Mouse (Mus musculus): ENCODE measurements around the gene Irgq. TPM values are rescaled to one million over a fixed set of nuclear protein-coding genes. Genes with fewer than 3 reads are reported as not detected.
A peak's percentile ranks its signal among the peaks of the same experiment; 100 is the strongest.

The Irgq gene
- polyA plus RNA-seq, 1 experiment from 2014 or later, result 14.0 TPM

DNA sequence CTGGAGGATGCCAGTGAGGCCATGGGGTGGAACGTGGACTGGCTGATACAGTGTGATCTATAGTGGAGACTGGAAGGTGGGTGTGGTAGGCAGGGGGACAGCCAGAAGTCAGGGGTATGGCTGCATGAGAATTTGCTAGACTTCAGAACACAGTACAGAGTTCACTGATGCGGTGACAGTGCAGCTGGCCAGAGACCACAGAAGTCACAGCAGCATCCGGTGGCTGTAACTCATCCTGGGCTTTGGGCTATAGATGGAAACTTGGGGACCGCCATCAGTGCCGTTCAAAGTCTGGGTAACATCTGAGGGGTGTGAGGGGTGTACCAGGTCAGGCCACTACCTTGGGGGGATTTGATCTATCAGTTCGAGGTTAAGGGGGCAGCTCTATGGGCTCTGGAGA lies 6.8 kb upstream of the Irgq start:
- Histone ChIP-seq H3K36me3 (ENCODE audit: control insufficient read depth, insufficient read depth, low read length) (no peaks in the 10 kb centered on the region), H3K9me3 (ENCODE audit: control insufficient read depth, low read length) (no peaks in the 10 kb centered on the region), H3K27me3 (ENCODE audit: control insufficient read depth, insufficient read depth, low read length) (no peaks in the 10 kb centered on the region), H3K4me2 (no peak overlapping the region), H3K4me3 (ENCODE audit: low read depth, low read length) (no peak overlapping the region), H3K27ac (ENCODE audit: low read depth, low read length) (no peak overlapping the region), H3K4me1 (ENCODE audit: control insufficient read depth, insufficient read depth, low read length) (no peaks in the 10 kb centered on the region), H3K9ac (ENCODE audit: low read length) (no peak overlapping the region)
- ATAC-seq (ENCODE audit: low FRiP score) (no peak), DNase-seq (ENCODE audit: low spot score, missing footprints) (no peak)
- 89% methylated on average over 6 of the region's 6 CpGs for WGBS

DNA sequence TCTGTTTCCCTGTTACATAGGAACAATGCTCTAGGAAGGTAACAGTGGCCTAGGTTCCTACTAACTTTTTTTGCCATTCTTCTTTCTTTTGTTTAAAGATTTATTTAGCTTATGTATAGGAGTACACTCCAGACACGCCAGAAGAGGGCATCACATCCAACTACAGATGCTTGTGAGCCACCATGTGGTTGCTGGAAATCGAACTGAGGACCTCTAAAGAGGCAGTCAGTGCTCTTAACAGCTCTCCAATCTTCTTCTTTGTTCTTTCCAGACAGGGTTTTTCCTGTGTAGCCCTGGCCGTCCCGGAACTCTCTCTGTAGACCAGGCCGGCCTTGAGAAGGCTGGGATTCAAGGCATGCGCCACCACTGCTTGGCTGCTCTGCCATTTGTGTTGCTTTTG lies 5.5 kb upstream of the Irgq start:
- no peak overlapping the region for H3K4me2 ChIP-seq
- no peaks in the 10 kb centered on the region for H3K9me3 ChIP-seq (ENCODE audit: control insufficient read depth, low read length)
- H3K4me1 ChIP-seq (ENCODE audit: control insufficient read depth, insufficient read depth, low read length), result peaks cover 5% of the 10 kb centered on the region
- H3K36me3 ChIP-seq (ENCODE audit: control insufficient read depth, insufficient read depth, low read length), result no peaks in the 10 kb centered on the region
- 84% methylated on average over 6 of the region's 6 CpGs for WGBS
- H3K9ac ChIP-seq (ENCODE audit: low read length), result no peak overlapping the region
- no peak overlapping the region for H3K4me3 ChIP-seq (ENCODE audit: low read depth, low read length)
- no peak overlapping the region for H3K27ac ChIP-seq (ENCODE audit: low read depth, low read length)
- ATAC-seq (ENCODE audit: low FRiP score) (no peak), DNase-seq (ENCODE audit: low spot score, missing footprints) (no peak)
- H3K27me3 ChIP-seq (ENCODE audit: control insufficient read depth, insufficient read depth, low read length), result no peaks in the 10 kb centered on the region

DNA sequence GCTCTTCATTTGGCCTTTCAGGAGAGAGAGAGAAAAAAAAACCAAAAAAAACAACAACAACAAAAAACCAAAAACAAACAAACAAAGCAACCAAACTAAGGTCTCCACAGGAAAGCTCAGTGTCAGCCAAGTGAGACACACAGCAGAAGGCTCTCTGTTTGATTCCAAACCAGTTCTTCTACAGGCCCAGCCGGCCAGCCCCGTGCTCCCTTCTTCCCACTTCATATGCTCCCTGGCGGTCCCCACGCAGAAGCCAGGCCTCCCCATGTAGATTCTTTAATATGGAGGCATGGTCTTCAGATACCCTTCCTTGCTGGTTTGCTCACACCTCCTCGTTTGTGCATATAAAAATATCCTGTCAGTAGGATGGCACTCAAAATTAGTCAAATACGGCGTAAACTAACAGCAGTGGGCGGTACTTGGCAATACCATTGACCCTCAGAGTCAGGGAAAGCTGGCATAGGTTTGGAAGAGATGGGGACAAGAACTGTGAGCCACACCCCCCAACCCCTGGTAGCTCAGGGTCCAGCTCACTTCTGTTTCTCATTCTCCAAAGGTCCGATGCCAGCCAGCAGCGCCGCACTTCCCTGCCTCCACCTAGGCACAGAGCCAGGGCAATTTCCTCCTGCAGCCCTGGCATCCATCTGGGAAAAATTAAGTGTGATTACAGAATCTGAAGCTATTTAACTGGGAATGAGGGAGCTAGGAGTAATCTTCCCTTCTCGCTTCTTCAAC lies 4.6 kb upstream of the Irgq start:
- peaks cover 5% of the 10 kb centered on the region for H3K4me1 ChIP-seq (ENCODE audit: control insufficient read depth, insufficient read depth, low read length)
- WGBS, result 91% methylated on average over 12 of the region's 12 CpGs
- no peaks in the 10 kb centered on the region for H3K9me3 ChIP-seq (ENCODE audit: control insufficient read depth, low read length)
- no peaks in the 10 kb centered on the region for H3K36me3 ChIP-seq (ENCODE audit: control insufficient read depth, insufficient read depth, low read length)
- ATAC-seq (ENCODE audit: low FRiP score) (no peak), DNase-seq (ENCODE audit: low spot score, missing footprints) (no peak)
- no peak overlapping the region for H3K4me3 ChIP-seq (ENCODE audit: low read depth, low read length)
- H3K27ac ChIP-seq (ENCODE audit: low read depth, low read length), result no peak overlapping the region
- no peaks in the 10 kb centered on the region for H3K27me3 ChIP-seq (ENCODE audit: control insufficient read depth, insufficient read depth, low read length)
- H3K4me2 ChIP-seq, result no peak overlapping the region
- no peak overlapping the region for H3K9ac ChIP-seq (ENCODE audit: low read length)

DNA sequence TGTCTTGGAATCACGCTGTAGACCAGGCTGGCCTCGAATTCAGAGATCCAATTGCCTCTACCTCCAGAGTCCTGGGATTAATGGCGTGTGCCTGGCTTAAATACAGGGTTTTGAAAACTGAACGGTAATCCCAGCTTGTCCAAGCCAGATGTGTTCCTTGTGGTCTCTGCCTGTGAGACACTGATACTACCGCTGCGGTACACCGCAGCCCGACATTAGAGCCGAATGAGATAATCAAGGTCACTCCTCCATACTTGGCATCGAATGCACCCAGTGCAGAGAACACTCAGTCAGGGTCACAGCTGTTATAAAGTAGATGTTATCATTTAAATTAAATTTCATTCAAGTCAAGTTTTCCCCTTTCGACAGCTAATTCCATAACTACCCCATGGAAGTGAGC lies 1.6 kb upstream of the Irgq start:
- Histone ChIP-seq H3K9ac (ENCODE audit: low read length) (no peak overlapping the region), H3K27ac (ENCODE audit: low read depth, low read length) (no peak overlapping the region), H3K36me3 (ENCODE audit: control insufficient read depth, insufficient read depth, low read length) (peaks cover 3% of the 10 kb centered on the region; the same call in 1 of the 2 replicates), H3K27me3 (ENCODE audit: control insufficient read depth, insufficient read depth, low read length) (peaks cover 8% of the 10 kb centered on the region), H3K4me2 (no peak overlapping the region), H3K4me1 (ENCODE audit: control insufficient read depth, insufficient read depth, low read length) (peaks cover 18% of the 10 kb centered on the region), H3K9me3 (ENCODE audit: control insufficient read depth, low read length) (no peaks in the 10 kb centered on the region), H3K4me3 (ENCODE audit: low read depth, low read length) (no peak overlapping the region)
- ATAC-seq (ENCODE audit: low FRiP score) (no peak), DNase-seq (ENCODE audit: low spot score, missing footprints) (no peak)
- 92% methylated on average over 11 of the region's 11 CpGs for WGBS

DNA sequence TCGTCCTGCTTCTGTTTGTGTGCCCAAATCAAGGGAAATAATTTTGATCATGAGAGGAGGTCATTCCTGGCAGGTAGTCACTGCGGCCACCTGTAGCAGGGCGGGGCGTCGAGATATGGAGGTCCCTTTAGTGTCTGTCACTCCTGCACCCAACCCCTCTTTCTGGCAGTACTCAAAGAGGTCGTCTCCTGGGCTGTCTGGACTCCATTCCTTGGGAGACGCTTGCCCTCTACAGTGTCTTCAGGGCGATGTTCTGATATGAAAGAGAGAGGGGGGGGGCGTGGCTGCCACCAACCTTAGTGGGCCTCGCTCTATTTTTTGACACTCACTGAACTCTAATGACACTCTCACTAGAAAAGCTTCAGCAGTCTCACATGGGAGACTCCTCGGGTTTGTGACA lies 909 bp upstream of the Irgq start:
- peaks cover 12% of the 10 kb centered on the region for H3K27me3 ChIP-seq (ENCODE audit: control insufficient read depth, insufficient read depth, low read length)
- no peaks in the 10 kb centered on the region for H3K9me3 ChIP-seq (ENCODE audit: control insufficient read depth, low read length)
- H3K4me1 ChIP-seq (ENCODE audit: control insufficient read depth, insufficient read depth, low read length), result peaks cover 20% of the 10 kb centered on the region
- H3K4me3 ChIP-seq (ENCODE audit: low read depth, low read length), result peak overlapping the region; percentile 53
- peaks cover 3% of the 10 kb centered on the region; the same call in 1 of the 2 replicates for H3K36me3 ChIP-seq (ENCODE audit: control insufficient read depth, insufficient read depth, low read length)
- peak overlapping the region; percentile 75 for H3K9ac ChIP-seq (ENCODE audit: low read length)
- peak overlapping the region; percentile 76 for H3K4me2 ChIP-seq
- H3K27ac ChIP-seq (ENCODE audit: low read depth, low read length), result 0 out of 2 replicates have a peak overlapping the region, but pooled peaks have one; percentile 67
- WGBS, result 58% methylated on average over 11 of the region's 11 CpGs
- no peak for DNase-seq (ENCODE audit: low spot score, missing footprints)
- ATAC-seq (ENCODE audit: low FRiP score), result no peak

DNA sequence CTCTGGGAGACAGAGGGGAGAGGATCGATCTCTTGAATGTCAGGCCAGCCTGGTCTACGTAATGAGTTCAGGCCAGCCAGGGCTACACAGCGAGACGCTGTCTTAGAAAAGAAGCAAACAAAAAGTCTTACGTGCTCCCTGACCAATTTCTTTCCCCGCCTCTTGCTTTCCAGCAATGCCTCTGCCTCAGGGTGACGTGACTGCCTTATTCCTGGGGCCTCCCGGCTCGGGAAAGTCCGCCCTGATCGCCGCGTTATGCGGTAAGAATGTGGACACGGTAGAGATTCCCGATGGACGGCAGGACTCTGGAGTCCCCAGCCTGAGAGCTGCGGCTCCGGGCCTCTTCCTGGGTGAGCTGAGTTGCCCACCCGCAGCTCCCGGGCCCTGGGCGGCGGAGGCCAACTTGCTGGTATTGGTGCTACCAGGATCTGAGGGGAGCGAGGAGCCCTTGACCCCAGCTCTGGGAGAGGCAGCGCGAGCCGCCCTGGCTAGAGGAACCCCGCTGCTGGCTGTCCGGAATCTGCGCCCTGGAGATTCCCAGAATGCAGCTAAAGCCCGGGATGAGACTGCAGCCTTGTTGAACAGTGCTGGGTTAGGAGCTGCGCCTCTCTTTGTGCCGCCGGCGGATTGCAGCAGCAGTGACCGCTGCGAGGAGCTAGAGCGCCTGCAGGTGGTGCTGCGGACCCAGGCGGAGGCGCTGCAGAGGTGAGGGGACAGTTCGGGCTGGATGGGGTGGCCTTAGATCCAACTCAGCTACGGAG lies 902 bp downstream of the Irgq start:
- WGBS, result under 1% methylated on average over 43 of the region's 43 CpGs
- Histone ChIP-seq H3K9ac (ENCODE audit: low read length) (peak overlapping the region; percentile 75), H3K27ac (ENCODE audit: low read depth, low read length) (peak overlapping the region; percentile 50; the same call in 1 of the 2 replicates), H3K4me3 (ENCODE audit: low read depth, low read length) (peak overlapping the region; percentile 53), H3K27me3 (ENCODE audit: control insufficient read depth, insufficient read depth, low read length) (peaks cover 12% of the 10 kb centered on the region), H3K9me3 (ENCODE audit: control insufficient read depth, low read length) (no peaks in the 10 kb centered on the region), H3K36me3 (ENCODE audit: control insufficient read depth, insufficient read depth, low read length) (peaks cover 5% of the 10 kb centered on the region; the same call in 1 of the 2 replicates), H3K4me1 (ENCODE audit: control insufficient read depth, insufficient read depth, low read length) (peaks cover 20% of the 10 kb centered on the region), H3K4me2 (peak overlapping the region; percentile 76)
- DNase-seq (ENCODE audit: low spot score, missing footprints), result peak; percentile 97
- peak; percentile 74 for ATAC-seq (ENCODE audit: low FRiP score)

DNA sequence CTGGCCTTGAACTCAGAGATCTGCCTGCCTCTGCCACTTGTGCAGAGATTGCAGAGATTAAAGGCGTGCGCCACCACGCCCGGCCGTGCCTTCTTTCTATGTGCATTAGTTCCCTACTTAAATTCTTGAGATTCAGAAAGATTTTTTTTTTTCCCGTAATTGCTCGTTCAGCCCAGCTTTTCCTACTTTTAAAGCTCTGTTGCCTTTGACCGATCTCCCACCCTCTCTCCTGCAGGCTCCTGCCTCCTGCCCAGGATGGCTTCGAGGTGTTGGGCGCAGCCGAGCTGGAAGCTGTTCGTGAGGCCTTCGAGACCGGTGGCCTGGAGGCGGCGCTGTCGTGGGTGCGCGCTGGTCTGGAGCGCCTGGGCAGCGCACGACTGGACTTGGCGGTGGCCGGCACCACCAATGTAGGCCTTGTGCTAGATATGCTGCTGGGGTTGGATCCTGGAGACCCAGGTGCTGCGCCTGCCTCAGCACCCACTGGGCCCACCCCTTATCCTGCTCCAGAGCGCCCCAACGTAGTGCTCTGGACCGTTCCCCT lies 2.6 kb downstream of the Irgq start:
- ATAC-seq (ENCODE audit: low FRiP score), result no peak
- 53% methylated on average over 28 of the region's 28 CpGs for WGBS
- Histone ChIP-seq H3K27me3 (ENCODE audit: control insufficient read depth, insufficient read depth, low read length) (peaks cover 12% of the 10 kb centered on the region), H3K36me3 (ENCODE audit: control insufficient read depth, insufficient read depth, low read length) (peaks cover 5% of the 10 kb centered on the region; the same call in 1 of the 2 replicates), H3K9ac (ENCODE audit: low read length) (no peak overlapping the region), H3K4me1 (ENCODE audit: control insufficient read depth, insufficient read depth, low read length) (peaks cover 20% of the 10 kb centered on the region), H3K4me2 (peak overlapping the region; percentile 18; the same call in 1 of the 2 replicates), H3K27ac (ENCODE audit: low read depth, low read length) (no peak overlapping the region), H3K9me3 (ENCODE audit: control insufficient read depth, low read length) (no peaks in the 10 kb centered on the region), H3K4me3 (ENCODE audit: low read depth, low read length) (no peak overlapping the region)
- DNase-seq (ENCODE audit: low spot score, missing footprints), result peak; percentile 86

DNA sequence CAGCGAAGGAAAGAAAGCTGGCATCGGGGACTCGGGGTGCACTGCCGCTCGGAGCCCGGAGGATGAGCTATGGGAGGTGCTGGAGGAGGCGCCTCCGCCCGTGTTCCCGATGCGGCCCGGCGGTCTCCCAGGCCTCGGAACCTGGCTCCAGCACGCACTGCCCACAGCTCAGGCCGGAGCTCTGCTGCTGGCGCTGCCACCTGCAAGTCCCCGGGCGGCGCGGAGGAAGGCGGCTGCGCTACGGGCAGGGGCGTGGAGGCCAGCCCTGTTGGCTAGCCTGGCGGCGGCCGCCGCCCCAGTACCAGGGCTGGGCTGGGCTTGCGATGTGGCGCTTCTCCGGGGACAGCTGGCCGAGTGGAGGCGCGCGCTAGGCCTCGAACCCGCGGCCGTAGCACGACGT lies 3.3 kb downstream of the Irgq start:
- no peak for ATAC-seq (ENCODE audit: low FRiP score)
- peak overlapping the region; percentile 18 for H3K4me2 ChIP-seq
- peak overlapping the region; percentile 13; the same call in 1 of the 2 replicates for H3K4me3 ChIP-seq (ENCODE audit: low read depth, low read length)
- 10% methylated on average over 42 of the region's 42 CpGs for WGBS
- H3K36me3 ChIP-seq (ENCODE audit: control insufficient read depth, insufficient read depth, low read length), result peaks cover 5% of the 10 kb centered on the region; the same call in 1 of the 2 replicates
- no peaks in the 10 kb centered on the region for H3K9me3 ChIP-seq (ENCODE audit: control insufficient read depth, low read length)
- peaks cover 12% of the 10 kb centered on the region for H3K27me3 ChIP-seq (ENCODE audit: control insufficient read depth, insufficient read depth, low read length)
- H3K4me1 ChIP-seq (ENCODE audit: control insufficient read depth, insufficient read depth, low read length), result peaks cover 20% of the 10 kb centered on the region
- DNase-seq (ENCODE audit: low spot score, missing footprints), result peak; percentile 92
- no peak overlapping the region for H3K9ac ChIP-seq (ENCODE audit: low read length)
- H3K27ac ChIP-seq (ENCODE audit: low read depth, low read length), result no peak overlapping the region
